Mouse (Mus musculus) A20 (cell line): Measurements from ENCODE around the gene Trappc1.

Experiments
- DNase-seq: peaks from one replicate; pipeline ENCODE4 v3.0.0-alpha.2; 2011; ENCODE audit warnings: low read depth, low spot score

The Trappc1 gene

DNA sequence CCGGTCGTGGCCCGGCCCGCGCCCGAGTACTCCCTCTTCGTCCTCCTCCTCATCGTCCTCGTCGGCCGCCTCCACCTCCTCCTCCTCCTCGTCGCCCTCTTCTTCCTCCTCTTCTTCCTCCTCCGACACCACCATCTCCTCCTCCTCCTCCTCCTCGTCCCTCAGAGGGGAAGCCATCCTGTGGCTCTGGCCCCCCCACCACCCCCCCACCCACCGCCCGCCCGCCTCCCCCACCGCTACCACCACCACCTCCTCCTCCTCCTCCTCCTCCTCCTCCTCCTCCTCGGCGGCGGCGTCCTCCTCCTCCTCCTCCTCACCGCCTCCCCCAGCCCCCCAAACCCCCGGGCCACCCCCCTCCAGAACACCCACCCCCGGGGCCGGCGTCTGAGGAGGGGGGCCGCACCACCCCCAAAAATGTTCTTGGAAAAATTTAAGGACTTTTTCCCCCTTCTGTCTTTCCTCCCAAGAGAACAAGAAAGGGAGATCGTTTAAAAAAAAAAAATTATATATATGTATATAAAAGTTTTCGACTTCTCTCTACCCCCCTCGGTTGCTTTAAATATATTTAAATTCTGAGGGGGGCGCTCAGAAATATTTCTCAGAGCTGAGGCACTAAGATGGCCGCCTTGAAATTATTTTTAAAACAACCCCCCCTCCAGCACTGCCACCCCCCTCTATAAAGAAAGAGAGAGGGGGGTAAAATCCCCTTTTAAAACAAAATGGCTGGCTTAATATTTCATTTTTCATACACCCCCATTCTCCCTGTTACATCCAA is 45.6 kb downstream of the Trappc1 start, which contains the start of gene Chd3:
TSS of gene Chd3 (minus strand) at position 192 of the 775 bp plus-strand sequence.
- DNase-seq = peak; percentile 51

DNA sequence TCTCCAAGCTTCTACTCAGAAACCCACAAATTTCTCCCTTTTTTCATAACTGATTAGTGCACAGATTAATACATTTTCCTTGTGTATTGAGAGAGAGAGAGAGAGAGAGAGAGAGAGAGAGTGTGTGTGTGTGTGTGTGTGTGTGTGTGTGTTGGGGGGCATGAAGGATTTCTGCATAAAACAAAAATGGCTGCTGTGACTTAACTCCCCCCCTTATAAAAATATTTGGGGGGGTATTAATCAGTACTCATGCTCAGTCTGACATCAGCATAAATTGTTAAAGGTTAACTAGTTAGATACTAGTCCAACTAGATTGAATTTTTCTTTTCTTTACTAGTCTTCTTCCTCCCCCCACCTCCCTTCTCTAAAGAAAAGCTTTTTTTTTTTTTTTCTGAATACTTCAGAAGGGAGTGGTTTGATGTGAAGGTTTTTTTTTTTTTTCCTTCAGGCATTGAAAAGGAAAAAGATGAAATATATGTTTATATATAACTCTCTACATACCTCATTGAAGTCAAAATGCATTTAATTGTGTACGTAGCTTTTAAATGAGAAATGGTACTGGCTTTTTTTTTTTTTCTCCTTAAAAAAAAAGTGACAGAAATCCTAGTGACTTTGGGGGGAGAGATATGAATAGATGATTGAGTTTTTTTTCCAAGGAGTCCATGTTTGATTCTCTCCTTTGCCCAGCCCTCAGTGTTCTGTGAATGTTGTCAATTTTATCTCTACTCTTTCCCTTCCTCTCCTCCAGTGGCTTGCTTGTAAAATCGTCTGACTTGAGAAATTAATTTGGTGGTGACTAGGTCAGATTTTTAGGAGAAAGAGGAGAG is 46.4 kb downstream of the Trappc1 start:
- DNase-seq = no peak

DNA sequence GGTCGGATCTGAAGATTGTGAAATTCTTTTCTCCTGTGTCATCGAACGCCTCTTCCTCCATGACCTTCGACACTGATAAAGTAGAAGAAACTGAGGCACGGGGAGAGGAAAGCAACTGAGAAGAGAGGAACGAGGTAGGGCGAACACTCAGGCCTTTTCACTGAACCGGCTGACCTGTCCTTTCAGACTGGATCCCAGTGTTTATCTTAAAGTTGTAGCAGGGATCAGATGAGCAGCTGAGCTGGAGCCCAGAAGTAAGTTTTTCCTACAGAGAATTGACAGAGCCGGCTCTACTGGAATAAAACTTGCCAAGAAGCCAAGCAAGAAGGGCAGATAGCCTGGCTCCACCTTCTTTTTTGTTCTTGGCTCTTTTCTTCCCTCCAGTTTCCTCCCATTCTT is 47.0 kb downstream of the Trappc1 start:
- DNase-seq = no peak

DNA sequence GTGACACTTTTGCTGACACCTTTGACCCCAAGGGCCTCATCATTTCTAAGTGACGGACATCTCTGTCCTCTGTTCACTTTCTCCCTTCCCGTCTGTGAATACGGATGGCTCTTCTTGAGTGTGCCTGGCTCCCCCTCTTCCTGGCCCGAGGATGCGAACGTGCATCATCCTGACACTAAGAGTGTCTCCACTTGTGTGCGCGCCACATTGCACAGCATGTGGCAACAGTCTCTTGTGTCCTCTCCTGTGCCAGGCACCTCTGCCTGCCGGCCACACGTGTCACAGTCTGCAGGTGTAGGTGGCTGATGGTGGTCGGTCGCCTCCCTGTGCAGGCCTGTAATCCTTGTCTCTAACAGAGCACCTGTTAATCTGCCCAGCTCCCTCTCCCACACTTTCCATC is 47.8 kb downstream of the Trappc1 start:
- no peak for DNase-seq

DNA sequence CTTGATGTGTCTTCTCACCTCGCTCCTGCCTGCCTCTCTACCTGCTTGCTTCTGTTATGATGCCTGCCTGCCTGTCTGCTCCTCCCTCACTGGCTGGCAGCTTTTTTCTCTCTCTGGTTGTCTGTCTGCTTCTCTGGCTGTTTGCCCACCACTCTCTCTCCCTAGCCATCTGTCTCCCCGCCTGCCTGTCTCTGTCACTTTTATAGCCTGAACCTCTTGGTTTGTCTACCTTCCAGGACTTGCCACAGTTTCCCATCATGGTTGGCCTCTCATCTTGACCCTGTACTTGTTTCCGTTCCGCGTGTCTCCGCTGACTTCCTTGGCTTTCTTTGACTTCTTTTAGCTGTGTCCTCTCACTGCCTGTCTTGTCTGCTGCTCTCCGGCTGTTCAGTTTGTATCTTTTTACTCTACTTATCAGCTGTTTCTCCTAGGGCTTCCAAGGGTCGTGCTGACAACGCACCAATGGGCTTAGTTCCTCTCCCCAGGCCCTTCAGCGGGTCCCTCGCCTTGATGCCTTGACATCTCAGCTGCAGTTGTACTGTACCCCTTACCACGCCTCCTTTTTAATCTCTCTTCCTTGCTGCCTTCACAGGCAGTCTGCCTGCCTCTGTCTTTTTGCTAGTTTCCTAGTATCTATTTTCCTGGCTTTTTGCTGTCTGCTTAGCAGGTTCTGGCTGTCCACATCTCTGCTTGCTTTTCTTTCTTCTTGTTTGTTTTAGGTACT is 48.4 kb downstream of the Trappc1 start:
- no peak for DNase-seq

DNA sequence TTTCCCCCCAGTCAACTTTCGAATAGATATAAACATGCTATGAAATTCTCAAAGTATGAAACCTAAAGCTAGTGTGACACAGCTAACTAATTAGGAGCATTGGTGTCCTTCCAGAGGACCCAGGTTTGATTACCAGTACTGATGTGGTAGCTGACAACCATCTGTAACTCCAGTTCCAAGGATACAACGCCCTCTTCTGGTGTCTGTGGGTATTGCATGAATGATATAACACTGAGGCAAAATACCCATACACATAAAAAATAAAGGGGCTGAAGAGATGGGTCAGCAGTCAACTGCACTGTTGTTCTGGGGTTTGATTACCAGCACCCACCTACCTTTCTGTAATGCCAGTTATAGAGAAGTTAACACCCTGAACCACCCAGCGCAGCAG is 49.0 kb downstream of the Trappc1 start:
- peak; percentile 41 for DNase-seq

DNA sequence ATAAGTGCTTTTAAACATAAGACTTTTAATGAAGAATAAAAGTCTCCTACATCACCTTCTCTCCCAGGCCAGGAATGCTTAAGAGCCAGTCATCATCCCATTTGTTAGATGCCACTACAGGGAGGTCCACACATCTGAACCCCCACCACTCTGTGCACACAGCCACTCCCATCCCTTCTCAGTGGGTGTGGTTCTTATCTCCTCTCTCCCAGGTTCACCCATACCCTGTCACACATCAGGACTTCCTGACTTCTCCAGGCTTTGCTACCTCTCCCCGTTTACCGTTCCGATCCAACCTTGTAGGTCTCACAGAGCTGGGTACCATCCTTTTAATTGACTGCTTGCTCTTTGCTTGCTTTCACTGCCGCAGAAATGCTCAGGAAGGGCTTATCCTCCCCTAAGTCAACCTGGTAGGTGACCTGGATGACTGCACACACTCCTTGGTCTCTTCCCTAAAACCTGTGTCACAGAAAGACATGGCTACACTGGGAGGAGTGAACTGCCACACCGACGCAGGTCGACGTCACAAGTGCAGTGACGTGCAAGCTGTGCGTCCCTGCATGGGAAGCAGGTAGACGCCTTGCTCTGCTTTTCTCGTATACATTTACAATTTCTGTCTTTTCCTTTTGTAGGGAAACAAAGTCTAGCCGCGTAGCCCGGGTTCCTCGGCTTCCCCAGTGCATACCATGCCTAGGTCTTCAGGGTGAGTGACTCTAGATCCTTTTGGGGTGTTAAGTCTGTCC is 49.6 kb downstream of the Trappc1 start:
- no peak for DNase-seq
